ENCODE assay signal across 34 mouse cellular contexts in genomic region chr2:108770383-108770782, GRCm38 (mm10).
"Had no signal": no experiment of that assay in that cellular context is flagged by ENCODE, and none has a peak within 500 bp of the region (broad histone marks: within the 10 kb centered on the region; RNA-seq: fewer than 3 reads in every experiment).

No protein-coding gene starts in this region.

- H3K4me1 ChIP-seq: heart, embryonic 10.5 days; heart, embryonic 12.5 days; heart, embryonic 13.5 days; heart, embryonic 15.5 days; hindbrain, embryonic 10.5 days; hindbrain, embryonic 12.5 days; hindbrain, embryonic 13.5 days; hindbrain, embryonic 15.5 days; intestine, embryonic 15.5 days; kidney, embryonic 15.5 days had no signal

- H3K27ac ChIP-seq: heart, embryonic 10.5 days; heart, embryonic 13.5 days; heart, embryonic 15.5 days; hindbrain, embryonic 10.5 days; hindbrain, embryonic 12.5 days; hindbrain, embryonic 13.5 days; hindbrain, embryonic 14.5 days; hindbrain, embryonic 15.5 days; hindbrain, postnatal 0 days; intestine, embryonic 15.5 days; kidney, embryonic 15.5 days; kidney, postnatal 0 days; layer of hippocampus, adult 2 months had no signal

- DNase-seq: heart, postnatal 10 days; heart, postnatal 14 days; heart, postnatal 36 days; heart, postnatal 4 days; kidney, adult 11 months; kidney, adult 18-20 months; kidney, adult 2 months; kidney, adult 8-10 months; kidney, adult 9 months; kidney, postnatal 10 days; kidney, postnatal 14 days; kidney, postnatal 25 days; kidney, postnatal 36 days; kidney, postnatal 4 days; layer of hippocampus, adult 9-11 months; layer of hippocampus, postnatal 36 days had no signal

- ATAC-seq: hindbrain, embryonic 16.5 days; hindbrain, postnatal 0 days; inflammation-experienced regulatory T-cells, adult 6 months; intestine, embryonic 15.5 days; intestine, embryonic 16.5 days; intestine, postnatal 0 days had no signal

- H3K27me3 ChIP-seq: heart, embryonic 12.5 days; heart, embryonic 13.5 days; heart, embryonic 15.5 days; hindbrain, embryonic 12.5 days; hindbrain, embryonic 13.5 days; hindbrain, embryonic 15.5 days; intestine, embryonic 15.5 days; kidney, embryonic 15.5 days had no signal

- H3K36me3 ChIP-seq: heart, embryonic 10.5 days; heart, embryonic 12.5 days; heart, embryonic 13.5 days; heart, embryonic 15.5 days; hindbrain, embryonic 10.5 days; hindbrain, embryonic 12.5 days; hindbrain, embryonic 13.5 days; hindbrain, embryonic 15.5 days; intestine, embryonic 15.5 days; kidney, embryonic 15.5 days had no signal

- H3K9me3 ChIP-seq: heart, embryonic 10.5 days; heart, embryonic 12.5 days; heart, embryonic 13.5 days; heart, embryonic 15.5 days; hindbrain, embryonic 10.5 days; hindbrain, embryonic 12.5 days; hindbrain, embryonic 13.5 days; hindbrain, embryonic 15.5 days; intestine, embryonic 15.5 days; kidney, embryonic 15.5 days had no signal

- H3K4me3 ChIP-seq: heart, embryonic 10.5 days; heart, embryonic 12.5 days; heart, embryonic 13.5 days; heart, embryonic 15.5 days; hindbrain, embryonic 10.5 days; hindbrain, embryonic 12.5 days; hindbrain, embryonic 13.5 days; hindbrain, embryonic 15.5 days; intestine, embryonic 15.5 days; kidney, embryonic 15.5 days; layer of hippocampus, adult 2 months had no signal

- H3K9ac ChIP-seq: heart, embryonic 12.5 days; heart, embryonic 13.5 days; heart, embryonic 15.5 days; hindbrain, embryonic 12.5 days; hindbrain, embryonic 13.5 days; hindbrain, embryonic 14.5 days; hindbrain, embryonic 15.5 days; intestine, embryonic 15.5 days; kidney, embryonic 15.5 days had no signal
